Mouse (Mus musculus) heart, embryonic 15.5 days (tissue): ENCODE data around the gene Uxs1. TPM values are rescaled to one million over a fixed set of nuclear protein-coding genes. Genes with fewer than 3 reads are reported as not detected.

ENCODE experiments used
- ATAC-seq: fragments of 200-750 bp; cut with Nextera tagmentation; replicated peaks from 2 replicates; pipeline ENCODE4 v1.8.0; 2017; ENCODE audit warnings: low read depth, moderate TSS enrichment; ENCODE audit not compliant: insufficient number of reproducible peaks, insufficient read depth, low FRiP score
- H3K27ac ChIP-seq: fragments of 300-500 bp; sonication (generic); 2 replicates; pipeline ENCODE4 v1.5.1; 2015; ENCODE audit warnings: mild to moderate bottlenecking, inconsistent platforms
- H3K27me3 ChIP-seq: fragments of 300-500 bp; sonication (generic); 2 replicates; pipeline ENCODE4 v1.6.1; 2015; ENCODE audit warnings: inconsistent platforms
- H3K36me3 ChIP-seq: fragments of 300-500 bp; sonication (generic); 2 replicates; pipeline ENCODE4 v1.6.1; 2015; ENCODE audit warnings: mild to moderate bottlenecking, inconsistent platforms
- H3K4me1 ChIP-seq: fragments of 300-500 bp; sonication (generic); replicated peaks from 2 replicates; pipeline ENCODE4 v1.6.1; 2015; ENCODE audit warnings: inconsistent platforms
- H3K4me2 ChIP-seq: fragments of 300-500 bp; sonication (generic); 2 replicates; pipeline ENCODE4 v1.6.1; 2015; ENCODE audit warnings: inconsistent platforms, mild to moderate bottlenecking, moderate library complexity
- H3K4me3 ChIP-seq: fragments of 300-500 bp; sonication (generic); 2 replicates; pipeline ENCODE4 v1.5.1; 2015; ENCODE audit warnings: mild to moderate bottlenecking, inconsistent platforms
- H3K9ac ChIP-seq: fragments of 300-500 bp; sonication (generic); 2 replicates; pipeline ENCODE4 v1.6.1; 2015; ENCODE audit warnings: mild to moderate bottlenecking, inconsistent platforms
- H3K9me3 ChIP-seq: fragments of 300-500 bp; sonication (generic); replicated peaks from 2 replicates; pipeline ENCODE4 v1.6.1; 2016; ENCODE audit warnings: inconsistent platforms
- WGBS: fragments of 180-500 bp; shearing (Covaris S2); methylation state at CpG from one replicate; pipeline ENCODE4 v1.1.7; 2015; ENCODE audit warnings: mixed read lengths; 5-methylcytosine and 5-hydroxymethylcytosine counted together
- polyA plus RNA-seq: library from polyadenylated mRNA; unstranded; fragments of >200 nt; fragmentation: Nextera tagmentation; extraction: Ambion mirVana; gene quantifications from 2 replicates; pipeline ENCODE4 v1.2.1, GENCODE M21; 2015

Gene Uxs1
- polyA plus RNA-seq, 1 experiment from 2014 or later = 12.9 TPM

GRCm38 (mm10) chr1:43827002-43827762 is 418 bp downstream of the Uxs1 start:
- under 1% methylated on average over 68 of the region's 68 CpGs for WGBS
- Histone ChIP-seq H3K4me3 (peak overlapping the region; percentile 91), H3K36me3 (no peaks in the 10 kb centered on the region), H3K27ac (peak overlapping the region; percentile 85), H3K4me2 (peak overlapping the region; percentile 82), H3K27me3 (no peaks in the 10 kb centered on the region), H3K4me1 (peaks cover 19% of the 10 kb centered on the region), H3K9ac (peak overlapping the region; percentile 84), H3K9me3 (no peaks in the 10 kb centered on the region)
- peak; percentile 61 for ATAC-seq

GRCm38 (mm10) chr1:43826628-43827001 is 985 bp downstream of the Uxs1 start:
- WGBS = 1% methylated on average over 3 of the region's 3 CpGs
- H3K27me3 ChIP-seq = no peaks in the 10 kb centered on the region
- no peaks in the 10 kb centered on the region for H3K9me3 ChIP-seq
- H3K9ac ChIP-seq = peak overlapping the region; percentile 84
- ATAC-seq = no peak
- H3K4me3 ChIP-seq = peak overlapping the region; percentile 91
- peaks cover 19% of the 10 kb centered on the region for H3K4me1 ChIP-seq
- peak overlapping the region; percentile 85 for H3K27ac ChIP-seq
- H3K36me3 ChIP-seq = no peaks in the 10 kb centered on the region
- H3K4me2 ChIP-seq = peak overlapping the region; percentile 82

- WGBS = 87% methylated on average over 1 of the region's 1 CpGs
- no peak for ATAC-seq
Observed at GRCm38 (mm10) chr1:43823406-43823805, 4.2 kb downstream of the Uxs1 start.

GRCm38 (mm10) chr1:43822586-43822985 is 5.0 kb downstream of the Uxs1 start:
- Histone ChIP-seq H3K27ac (no peak overlapping the region), H3K27me3 (no peaks in the 10 kb centered on the region), H3K9me3 (no peaks in the 10 kb centered on the region), H3K4me3 (no peak overlapping the region), H3K36me3 (no peaks in the 10 kb centered on the region), H3K9ac (no peak overlapping the region), H3K4me2 (no peak overlapping the region), H3K4me1 (peaks cover 15% of the 10 kb centered on the region)
- WGBS = 61% methylated on average over 5 of the region's 5 CpGs
- no peak for ATAC-seq

More at GRCm38 (mm10) chr1:43823406-43823805, 4.2 kb downstream of the Uxs1 start:
- H3K27me3 ChIP-seq = no peaks in the 10 kb centered on the region
- peaks cover 17% of the 10 kb centered on the region for H3K4me1 ChIP-seq
- no peak overlapping the region for H3K27ac ChIP-seq
- no peak overlapping the region for H3K4me2 ChIP-seq
- no peaks in the 10 kb centered on the region for H3K9me3 ChIP-seq
- H3K9ac ChIP-seq = no peak overlapping the region
- H3K36me3 ChIP-seq = no peaks in the 10 kb centered on the region
- H3K4me3 ChIP-seq = no peak overlapping the region

GRCm38 (mm10) chr1:43821804-43822203 is 5.8 kb downstream of the Uxs1 start:
- Histone ChIP-seq H3K27me3 (no peaks in the 10 kb centered on the region), H3K4me2 (no peak overlapping the region), H3K9ac (no peak overlapping the region), H3K36me3 (no peaks in the 10 kb centered on the region), H3K4me3 (no peak overlapping the region), H3K4me1 (peaks cover 13% of the 10 kb centered on the region), H3K27ac (no peak overlapping the region), H3K9me3 (no peaks in the 10 kb centered on the region)
- ATAC-seq = no peak
- 74% methylated on average over 1 of the region's 1 CpGs for WGBS

GRCm38 (mm10) chr1:43820571-43820970 is 7.0 kb downstream of the Uxs1 start:
- Histone ChIP-seq H3K27ac (no peak overlapping the region), H3K36me3 (no peaks in the 10 kb centered on the region), H3K27me3 (no peaks in the 10 kb centered on the region), H3K4me3 (no peak overlapping the region), H3K9me3 (no peaks in the 10 kb centered on the region), H3K9ac (no peak overlapping the region), H3K4me2 (no peak overlapping the region), H3K4me1 (peaks cover 6% of the 10 kb centered on the region; the same call in 1 of the 2 replicates)
- WGBS = 71% methylated on average over 1 of the region's 1 CpGs
- no peak for ATAC-seq

GRCm38 (mm10) chr1:43819091-43819490 is 8.5 kb downstream of the Uxs1 start:
- H3K27me3 ChIP-seq = no peaks in the 10 kb centered on the region
- peaks cover 2% of the 10 kb centered on the region; the same call in 1 of the 2 replicates for H3K4me1 ChIP-seq
- no peak for ATAC-seq
- H3K4me3 ChIP-seq = no peak overlapping the region
- no peaks in the 10 kb centered on the region for H3K9me3 ChIP-seq
- H3K36me3 ChIP-seq = no peaks in the 10 kb centered on the region
- H3K9ac ChIP-seq = no peak overlapping the region
- no peak overlapping the region for H3K4me2 ChIP-seq
- H3K27ac ChIP-seq = no peak overlapping the region
- 69% methylated on average over 2 of the region's 2 CpGs for WGBS

GRCm38 (mm10) chr1:43818356-43818755 is 9.2 kb downstream of the Uxs1 start:
- H3K27ac ChIP-seq = no peak overlapping the region
- H3K9me3 ChIP-seq = no peaks in the 10 kb centered on the region
- 89% methylated on average over 4 of the region's 4 CpGs for WGBS
- H3K4me2 ChIP-seq = no peak overlapping the region
- no peaks in the 10 kb centered on the region for H3K36me3 ChIP-seq
- no peaks in the 10 kb centered on the region for H3K27me3 ChIP-seq
- H3K9ac ChIP-seq = no peak overlapping the region
- H3K4me3 ChIP-seq = no peak overlapping the region
- ATAC-seq = no peak
- H3K4me1 ChIP-seq = peaks cover 2% of the 10 kb centered on the region; the same call in 1 of the 2 replicates

- 82% methylated on average over 1 of the region's 1 CpGs for WGBS
- Histone ChIP-seq H3K36me3 (no peaks in the 10 kb centered on the region), H3K4me1 (no peaks in the 10 kb centered on the region), H3K9ac (no peak overlapping the region), H3K9me3 (no peaks in the 10 kb centered on the region), H3K4me3 (no peak overlapping the region), H3K27ac (no peak overlapping the region), H3K4me2 (no peak overlapping the region), H3K27me3 (no peaks in the 10 kb centered on the region)
- ATAC-seq = no peak
Observed at GRCm38 (mm10) chr1:43811764-43812163, 15.8 kb downstream of the Uxs1 start.

GRCm38 (mm10) chr1:43811055-43811454 is 16.5 kb downstream of the Uxs1 start:
- Histone ChIP-seq H3K9me3 (no peaks in the 10 kb centered on the region), H3K4me2 (no peak overlapping the region), H3K27me3 (no peaks in the 10 kb centered on the region), H3K36me3 (no peaks in the 10 kb centered on the region), H3K27ac (no peak overlapping the region), H3K4me3 (no peak overlapping the region), H3K9ac (no peak overlapping the region), H3K4me1 (no peaks in the 10 kb centered on the region)
- 50% methylated on average over 3 of the region's 3 CpGs for WGBS
- ATAC-seq = no peak

GRCm38 (mm10) chr1:43809351-43809750 is 18.2 kb downstream of the Uxs1 start:
- Histone ChIP-seq H3K9ac (no peak overlapping the region), H3K4me3 (no peak overlapping the region), H3K4me2 (no peak overlapping the region), H3K9me3 (no peaks in the 10 kb centered on the region), H3K4me1 (no peaks in the 10 kb centered on the region), H3K27ac (no peak overlapping the region), H3K27me3 (no peaks in the 10 kb centered on the region), H3K36me3 (no peaks in the 10 kb centered on the region)
- ATAC-seq = no peak
- WGBS = 94% methylated on average over 2 of the region's 2 CpGs

- WGBS = 91% methylated on average over 1 of the region's 1 CpGs
- H3K4me1 ChIP-seq = no peaks in the 10 kb centered on the region
- H3K27me3 ChIP-seq = no peaks in the 10 kb centered on the region
Observed at GRCm38 (mm10) chr1:43803906-43804474, 23.6 kb downstream of the Uxs1 start.

More at GRCm38 (mm10) chr1:43803906-43804474, 23.6 kb downstream of the Uxs1 start:
- Histone ChIP-seq H3K4me2 (no peak overlapping the region), H3K27ac (no peak overlapping the region), H3K4me3 (no peak overlapping the region), H3K9ac (no peak overlapping the region), H3K9me3 (no peaks in the 10 kb centered on the region), H3K36me3 (no peaks in the 10 kb centered on the region)
- ATAC-seq = no peak
